Mouse (Mus musculus): Measurements from ENCODE around the gene Olfml1.

The Olfml1 gene

GRCm38 (mm10) chr7:107567261-107567671 is at the start of gene Olfml1:
Gene Olfml1 (plus strand): TSS chr7:107567446.
- peak; percentile 45 to 65 for DNase-seq

GRCm38 (mm10) chr7:107519256-107520025 is 47.8 kb upstream of the Olfml1 start:
- DNase-seq: no peak

- no peak for DNase-seq
These were observed 45.8 kb upstream of the Olfml1 start for GRCm38 (mm10) chr7:107521411-107521810.

- DNase-seq: peak in 1 of 2 experiments; percentile 67
These were observed 40.9 kb upstream of the Olfml1 start for GRCm38 (mm10) chr7:107526299-107526698.

GRCm38 (mm10) chr7:107528169-107528772 is 39.0 kb upstream of the Olfml1 start:
- no peak for DNase-seq

- peak in 1 of 2 experiments; percentile 11 for DNase-seq
These were observed 37.9 kb upstream of the Olfml1 start for GRCm38 (mm10) chr7:107529364-107529763.

- DNase-seq: no peak
These were observed 31.9 kb upstream of the Olfml1 start for GRCm38 (mm10) chr7:107535311-107535710.

- no peak for DNase-seq
These were observed 30.7 kb upstream of the Olfml1 start for GRCm38 (mm10) chr7:107536516-107536915.

GRCm38 (mm10) chr7:107540034-107540433 is 27.2 kb upstream of the Olfml1 start:
- no peak for DNase-seq

GRCm38 (mm10) chr7:107545011-107545410 is 22.2 kb upstream of the Olfml1 start:
- no peak for DNase-seq

GRCm38 (mm10) chr7:107547872-107548271 is 19.4 kb upstream of the Olfml1 start:
- DNase-seq: no peak

GRCm38 (mm10) chr7:107553461-107553860 is 13.8 kb upstream of the Olfml1 start:
- no peak for DNase-seq

- peak in 1 of 2 experiments; percentile 35 for DNase-seq
These were observed 11.3 kb upstream of the Olfml1 start for GRCm38 (mm10) chr7:107555906-107556305.

- DNase-seq: no peak
These were observed 6.6 kb upstream of the Olfml1 start for GRCm38 (mm10) chr7:107560675-107561074.

- no peak for DNase-seq
These were observed 5.7 kb upstream of the Olfml1 start for GRCm38 (mm10) chr7:107561584-107561983.

- DNase-seq: no peak
These were observed 3.5 kb upstream of the Olfml1 start for GRCm38 (mm10) chr7:107563727-107564126.

- DNase-seq: no peak
These were observed 428 bp downstream of the Olfml1 start for GRCm38 (mm10) chr7:107567674-107568073.

GRCm38 (mm10) chr7:107568971-107569370 is 1.7 kb downstream of the Olfml1 start:
- DNase-seq: no peak

- DNase-seq: no peak
These were observed 6.6 kb downstream of the Olfml1 start for GRCm38 (mm10) chr7:107573856-107574255.

- no peak for DNase-seq
These were observed 7.0 kb downstream of the Olfml1 start for GRCm38 (mm10) chr7:107574276-107574675.

GRCm38 (mm10) chr7:107592641-107593040 is 25.4 kb downstream of the Olfml1 start:
- peak in 1 of 2 experiments; percentile 40 for DNase-seq

- no peak for DNase-seq
These were observed 26.7 kb downstream of the Olfml1 start for GRCm38 (mm10) chr7:107593904-107594303.

GRCm38 (mm10) chr7:107594325-107594856 is 27.1 kb downstream of the Olfml1 start:
- peak; percentile 61 to 72 for DNase-seq

- peak; percentile 98 for DNase-seq
These were observed 27.7 kb downstream of the Olfml1 start, which contains the start of gene Ppfibp2 for GRCm38 (mm10) chr7:107594857-107595402. Gene Ppfibp2 (plus strand): TSS chr7:107595207.
